Comparison of ENCODE assay signal across 22 mouse cellular contexts in the genomic region with DNA sequence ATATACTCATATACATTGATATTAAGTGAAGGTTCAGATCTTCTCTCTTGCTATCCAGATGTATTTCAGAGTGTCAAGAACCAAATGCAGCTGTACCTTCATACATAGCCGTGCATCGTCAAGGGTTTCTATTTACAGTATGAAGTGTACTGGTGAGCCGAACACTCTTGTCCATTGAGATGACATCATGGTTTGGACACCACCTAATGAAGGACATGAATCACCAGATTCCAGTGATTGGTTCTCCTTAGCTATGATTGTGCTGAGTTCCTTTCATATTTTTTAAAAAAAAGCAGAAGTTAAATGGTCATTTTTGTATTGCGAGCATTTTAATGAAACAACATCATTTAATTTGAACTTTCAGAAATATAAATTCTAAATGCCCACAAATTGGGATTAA.
DNase-seq lines count a peak whose midpoint lies in the region; ATAC-seq lines count a peak whose summit lies in the region.
"Had no signal": no experiment of that assay in that cellular context is flagged by ENCODE, and none has a peak within 500 bp of the region (broad histone marks: within the 10 kb centered on the region; RNA-seq: fewer than 3 reads in every experiment).

No protein-coding gene starts in this region.

- H3K9me3 ChIP-seq in hindbrain, embryonic 12.5 days (replicated peaks) = no peaks in the 10 kb centered on the region
- H3K9me3 ChIP-seq in midbrain, embryonic 11.5 days (ENCODE audit: control insufficient read depth, low read length) = no peaks in the 10 kb centered on the region
- H3K9me3 ChIP-seq: embryonic facial prominence, embryonic 12.5 days; forebrain, embryonic 15.5 days; G1E; heart, embryonic 10.5 days; hindbrain, embryonic 13.5 days; intestine, embryonic 15.5 days had no signal

- H3K4me1 ChIP-seq in hindbrain, embryonic 12.5 days = peaks cover 5% of the 10 kb centered on the region; the same call in 1 of the 2 replicates
- H3K4me1 ChIP-seq in midbrain, embryonic 11.5 days (ENCODE audit: control insufficient read depth, insufficient read depth, low read length) = peaks cover 6% of the 10 kb centered on the region
- H3K4me1 ChIP-seq: intestine, embryonic 15.5 days had no signal

- WGBS in hindbrain, embryonic 12.5 days = 96% methylated on average over 4 of the region's 4 CpGs
- WGBS in midbrain, embryonic 11.5 days = 94% methylated on average over 4 of the region's 4 CpGs

- peak; percentile 14 for DNase-seq in lung, postnatal 36 days
- no peak for DNase-seq in lung, postnatal 4 days
- no peak for DNase-seq in testis, postnatal 14 days (ENCODE audit: low spot score)
- DNase-seq in midbrain, embryonic 11.5 days (ENCODE audit: low spot score, missing footprints) = no peak
- DNase-seq: adrenal gland, postnatal 10 days; B cell, adult 2 months; cerebellum, adult 11-12 months; cerebellum, adult 9-11 months; gastrocnemius, postnatal 10 days; heart, postnatal 10 days; heart, postnatal 4 days had no signal

- ATAC-seq in common myeloid progenitor, adult 5-6 weeks (replicated peaks; ENCODE audit: low read depth, poor library complexity, severe bottlenecking) = 0 out of 2 replicates have a peak, but pooled peaks have one; percentile 22
- peak; percentile 56 for ATAC-seq in megakaryocyte progenitor cell, adult 5-6 weeks (replicated peaks; ENCODE audit: poor library complexity)
- ATAC-seq in hindbrain, embryonic 12.5 days (ENCODE audit: low FRiP score) = no peak
- no peak for ATAC-seq in midbrain, embryonic 11.5 days (ENCODE audit: low FRiP score)
- ATAC-seq: CD4-positive, CD25-positive, alpha-beta regulatory T cell, adult 4 months; forebrain, embryonic 15.5 days; hindbrain, postnatal 0 days; intestine, embryonic 15.5 days had no signal

- H3K27me3 ChIP-seq in hindbrain, embryonic 12.5 days = no peaks in the 10 kb centered on the region
- no peaks in the 10 kb centered on the region for H3K27me3 ChIP-seq in midbrain, embryonic 11.5 days (ENCODE audit: control insufficient read depth, insufficient read depth, low read length)
- H3K27me3 ChIP-seq: embryonic facial prominence, embryonic 12.5 days; forebrain, embryonic 15.5 days; hindbrain, embryonic 13.5 days; intestine, embryonic 15.5 days had no signal

- no peak overlapping the region for H3K4me3 ChIP-seq in hindbrain, embryonic 12.5 days
- no peak overlapping the region for H3K4me3 ChIP-seq in midbrain, embryonic 11.5 days (ENCODE audit: low read depth, low read length)
- H3K4me3 ChIP-seq: embryonic facial prominence, embryonic 12.5 days; forebrain, embryonic 15.5 days; heart, embryonic 10.5 days; hindbrain, embryonic 13.5 days; intestine, embryonic 15.5 days had no signal

- no peak overlapping the region for H3K27ac ChIP-seq in hindbrain, embryonic 12.5 days
- H3K27ac ChIP-seq in midbrain, embryonic 11.5 days (ENCODE audit: low read depth, low read length) = no peak overlapping the region
- H3K27ac ChIP-seq: embryonic facial prominence, embryonic 12.5 days; forebrain, embryonic 15.5 days; heart, embryonic 10.5 days; hindbrain, embryonic 13.5 days; hindbrain, postnatal 0 days; intestine, embryonic 15.5 days had no signal

- H3K36me3 ChIP-seq in hindbrain, embryonic 12.5 days = no peaks in the 10 kb centered on the region
- H3K36me3 ChIP-seq in midbrain, embryonic 11.5 days (ENCODE audit: control insufficient read depth, insufficient read depth, low read length) = no peaks in the 10 kb centered on the region
- H3K36me3 ChIP-seq: embryonic facial prominence, embryonic 12.5 days; forebrain, embryonic 15.5 days; G1E; heart, embryonic 10.5 days; hindbrain, embryonic 13.5 days; intestine, embryonic 15.5 days had no signal

- no peak overlapping the region for H3K4me2 ChIP-seq in hindbrain, embryonic 12.5 days (replicated peaks)
- no peak overlapping the region for H3K4me2 ChIP-seq in midbrain, embryonic 11.5 days
- H3K4me2 ChIP-seq: embryonic facial prominence, embryonic 12.5 days; forebrain, embryonic 15.5 days; hindbrain, embryonic 13.5 days; intestine, embryonic 15.5 days had no signal

- H3K9ac ChIP-seq in hindbrain, embryonic 12.5 days = no peak overlapping the region
- H3K9ac ChIP-seq in midbrain, embryonic 11.5 days (ENCODE audit: low read length) = no peak overlapping the region
- H3K9ac ChIP-seq: embryonic facial prominence, embryonic 12.5 days; forebrain, embryonic 15.5 days; hindbrain, embryonic 13.5 days; intestine, embryonic 15.5 days had no signal

Comparison
In these comparisons a context has a peak if more than half of its experiments do, and no peak if none do; other contexts are left out.
1. ATAC-seq: peak in common myeloid progenitor, adult 5-6 weeks (single experiment) and megakaryocyte progenitor cell, adult 5-6 weeks (single experiment); none in hindbrain, embryonic 12.5 days (single experiment) and midbrain, embryonic 11.5 days (single experiment).